Mouse (Mus musculus) Muller cell, postnatal 12 days (primary cell): ENCODE measurements at regions not wholly inside any gene's neighbourhood (a gene's known extent, or its start where the extent isn't known, plus 50 kb on each side); places are given as distances from the start of the nearest gene placed in this dataset.

Experiments used
- DNase-seq: peaks from one replicate; pipeline ENCODE4 v3.0.0-alpha.2; 2015; ENCODE audit errors: inconsistent ontology term

DNA sequence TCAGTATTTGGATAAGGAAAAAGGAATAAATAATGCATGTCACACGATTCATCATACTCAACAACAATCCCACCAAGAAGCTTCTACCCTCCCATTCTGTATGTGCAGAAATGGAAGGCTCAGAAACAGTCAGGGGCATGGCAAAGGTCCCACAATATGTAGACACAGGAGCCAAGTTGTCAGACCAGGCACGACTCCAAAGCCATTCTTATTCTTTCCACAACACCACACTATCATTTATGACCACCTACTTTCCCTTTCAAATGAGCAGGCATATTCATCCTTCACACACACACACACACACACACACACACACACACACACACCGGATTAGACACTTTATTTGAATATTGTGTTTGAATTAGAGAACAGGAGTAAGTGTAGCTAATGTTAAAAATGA lies 232.0 kb downstream of the Rab28 start:
- no peak for DNase-seq

DNA sequence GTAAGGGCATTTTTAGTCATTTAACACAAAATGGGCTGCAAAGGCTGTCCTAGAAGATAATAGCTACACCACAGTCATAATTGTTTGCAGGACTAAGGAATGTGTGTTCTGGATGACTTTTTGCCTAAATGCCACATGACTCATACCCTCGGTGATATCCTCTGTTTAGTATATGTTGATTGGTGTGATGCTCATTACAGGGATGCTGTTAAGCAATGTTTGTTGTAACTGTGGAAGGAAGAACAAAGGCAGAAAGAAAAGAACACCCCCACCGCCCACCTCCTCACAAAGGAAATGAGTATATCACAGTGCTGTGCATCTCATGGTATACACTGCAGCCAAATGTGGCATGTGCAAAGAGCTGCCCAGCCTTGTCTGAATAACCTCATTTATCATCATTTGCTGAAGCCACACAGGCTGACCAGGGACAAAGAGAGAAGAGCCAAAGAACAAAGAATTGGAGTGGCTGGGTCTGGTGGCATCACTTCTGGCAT lies 262.4 kb downstream of the Rab28 start:
- peak; percentile 69 for DNase-seq

DNA sequence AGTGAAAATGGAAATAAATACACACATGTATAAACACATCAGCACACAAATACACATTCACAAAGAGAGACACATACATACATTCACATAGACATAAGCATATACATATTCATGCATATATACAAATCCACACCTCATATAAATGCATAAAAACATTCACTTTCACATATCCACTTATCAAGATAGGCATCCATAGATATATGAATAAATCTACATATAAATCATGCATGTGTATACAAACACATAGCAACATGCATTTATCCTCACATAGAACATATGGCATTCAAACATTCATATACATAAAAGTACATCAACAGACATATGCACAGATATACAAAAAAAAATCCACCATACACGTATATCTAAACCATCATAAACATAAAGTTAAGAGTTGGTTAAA lies 266.9 kb downstream of the Rab28 start:
- DNase-seq, result no peak

DNA sequence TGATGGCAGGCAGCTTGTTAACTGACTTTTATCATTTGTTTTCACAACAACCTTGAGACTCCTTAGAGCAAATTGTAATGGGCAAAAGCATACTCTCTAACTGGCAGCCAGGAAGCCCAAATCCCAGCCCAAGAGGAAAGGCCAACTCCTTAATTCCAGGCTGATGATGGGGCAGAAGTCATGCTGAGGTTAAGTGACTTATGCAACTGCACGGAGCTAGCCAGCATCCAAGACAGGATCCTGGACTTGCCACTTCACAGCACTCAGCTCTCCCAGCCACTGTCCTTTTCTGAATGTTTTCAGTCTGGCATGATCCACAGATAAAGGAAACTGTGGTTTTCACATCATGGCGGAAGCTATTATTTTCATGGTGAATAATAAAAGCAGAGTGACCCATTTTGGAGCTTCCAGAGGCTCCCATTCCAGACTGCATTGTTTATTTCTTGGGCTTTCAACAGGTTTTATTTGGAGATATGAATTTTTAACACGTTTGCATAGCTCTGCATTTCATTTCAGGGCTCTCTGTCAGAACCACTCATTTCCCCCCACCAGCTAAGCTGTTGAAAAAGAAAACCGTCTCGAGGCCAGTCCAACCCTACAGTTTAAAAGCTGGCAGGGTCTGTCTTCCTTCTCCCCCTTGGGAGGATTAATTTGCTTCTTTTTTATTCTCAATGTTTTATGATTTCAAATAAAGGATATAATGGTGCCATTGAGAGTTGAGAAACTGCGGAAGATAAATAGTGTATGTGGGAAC lies 288.7 kb downstream of the Rab28 start:
- DNase-seq, result peak; percentile 52

DNA sequence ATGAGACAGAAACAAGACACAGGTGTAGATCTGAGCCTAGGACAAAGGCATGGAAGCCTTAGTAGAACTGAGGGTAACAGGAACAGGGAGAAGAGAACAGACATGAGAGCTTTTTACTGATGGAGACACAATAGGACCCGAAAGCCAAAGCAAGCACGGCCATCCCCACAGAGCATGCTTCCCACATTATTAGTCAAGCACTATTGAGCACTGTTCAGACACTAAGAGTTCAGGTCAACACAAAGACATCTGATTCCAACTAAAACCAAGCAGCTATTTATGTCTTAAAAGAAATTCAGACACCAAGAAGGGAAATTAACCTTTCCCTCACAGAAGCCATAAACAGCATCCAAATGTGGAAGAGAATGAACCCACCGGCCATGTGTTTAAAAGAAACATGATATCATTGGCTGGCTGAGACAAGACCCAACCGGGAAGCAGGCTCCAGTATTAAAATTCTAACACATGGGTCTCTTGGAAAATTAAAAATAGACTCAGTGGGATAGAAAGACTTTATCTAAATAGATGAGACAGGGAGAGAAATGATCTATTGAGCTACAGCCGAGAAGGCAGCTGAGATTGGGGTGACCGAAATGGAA lies 298.8 kb downstream of the Rab28 start:
- DNase-seq, result no peak

DNA sequence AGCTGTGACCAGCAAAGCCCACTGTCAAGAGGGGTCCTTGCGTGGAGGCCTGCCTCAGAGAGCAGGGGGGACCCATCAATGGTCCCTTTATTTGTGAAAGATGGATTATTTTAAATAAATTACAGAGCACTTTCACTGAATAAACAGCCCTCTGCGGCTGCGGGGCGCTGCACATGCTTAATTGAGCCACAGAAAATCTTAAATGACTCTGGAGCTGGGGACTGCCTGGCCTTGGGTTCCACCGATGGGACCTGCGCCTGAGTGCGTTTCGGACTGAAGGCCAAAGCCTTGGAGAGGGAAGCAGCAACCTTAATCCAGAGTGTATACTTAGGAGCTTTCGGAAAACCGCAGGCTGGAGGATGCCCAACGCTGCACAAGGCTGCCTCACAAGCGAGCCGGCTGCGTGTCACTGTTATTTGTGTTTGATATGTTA lies 315.1 kb downstream of the Rab28 start:
- no peak for DNase-seq

DNA sequence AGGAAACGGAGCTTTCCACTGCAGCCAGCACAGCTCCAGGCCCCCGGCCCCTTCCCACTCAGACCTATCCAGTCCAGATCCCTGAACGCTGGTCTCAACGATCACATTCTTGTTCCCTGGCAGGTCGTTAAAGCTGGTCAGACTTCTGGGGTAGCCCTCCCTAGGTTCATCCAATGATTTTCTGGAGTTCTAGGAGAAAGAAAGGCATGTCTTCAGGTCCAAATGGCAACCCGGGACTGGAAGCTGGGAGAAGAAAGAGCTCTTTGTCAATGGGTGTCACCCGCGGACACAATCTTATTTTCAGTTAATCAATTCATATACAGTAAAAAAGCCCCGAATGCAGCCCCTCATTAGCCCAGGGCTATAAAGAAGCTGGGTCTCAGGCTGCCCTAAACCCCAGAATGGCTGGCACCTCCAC lies 315.8 kb downstream of the Rab28 start:
- no peak for DNase-seq

DNA sequence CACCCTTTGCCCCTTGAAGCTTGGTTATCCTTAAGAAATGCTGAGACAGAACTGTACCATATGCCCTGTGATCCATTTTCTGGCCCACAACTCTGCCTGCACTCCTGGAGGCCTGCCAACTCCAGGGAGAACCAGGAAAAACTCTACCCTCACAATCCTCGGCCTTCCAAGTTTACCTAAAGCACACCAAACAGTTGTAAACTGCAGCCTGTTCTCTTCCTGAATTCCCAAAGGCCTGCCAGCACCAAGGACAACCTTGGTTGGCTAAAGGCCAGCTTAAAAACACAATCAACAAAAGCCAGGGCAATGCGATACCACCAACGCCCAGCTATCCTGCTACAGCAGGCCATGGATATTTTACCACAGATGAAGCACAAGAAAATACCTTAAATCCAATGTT lies 334.5 kb downstream of the Rab28 start:
- no peak for DNase-seq

DNA sequence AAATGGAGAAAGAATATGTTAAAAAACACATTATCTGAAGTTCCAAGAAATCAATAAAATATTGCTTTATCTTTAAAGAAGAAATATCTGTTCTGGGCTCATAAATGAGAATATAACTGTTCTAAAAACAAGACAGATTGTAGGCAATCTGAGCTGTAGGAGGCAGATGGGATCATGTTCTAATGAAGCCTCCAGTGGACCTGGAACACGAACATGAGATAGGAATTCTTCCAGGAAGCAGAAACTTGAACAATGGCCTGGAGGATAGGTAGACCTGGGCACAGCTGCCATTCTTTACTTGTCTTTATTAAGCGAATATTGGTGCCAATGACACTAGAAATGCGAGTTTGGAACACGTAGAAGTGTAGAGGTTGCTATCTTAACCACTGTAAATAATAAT lies 336.5 kb downstream of the Rab28 start:
- no peak for DNase-seq

DNA sequence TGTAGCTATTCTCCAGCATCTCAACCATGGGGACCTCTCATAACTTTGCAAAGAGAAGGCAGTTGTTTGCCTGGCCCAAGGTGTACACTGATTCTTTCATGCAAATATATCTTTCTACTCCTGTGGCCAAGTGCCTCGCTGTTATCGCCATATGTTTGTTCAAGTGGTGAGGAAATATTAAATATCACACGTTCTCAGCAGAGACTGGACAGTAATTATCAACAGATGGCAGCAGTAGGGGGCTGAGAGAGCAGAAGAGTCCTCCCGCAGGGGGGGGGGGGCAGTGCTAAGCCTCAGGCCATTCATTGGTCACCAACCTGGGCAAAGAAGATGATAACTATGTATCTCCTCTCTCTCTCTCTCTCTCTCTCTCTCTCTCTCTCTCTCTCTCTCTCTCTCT lies 337.6 kb downstream of the Rab28 start:
- no peak for DNase-seq

DNA sequence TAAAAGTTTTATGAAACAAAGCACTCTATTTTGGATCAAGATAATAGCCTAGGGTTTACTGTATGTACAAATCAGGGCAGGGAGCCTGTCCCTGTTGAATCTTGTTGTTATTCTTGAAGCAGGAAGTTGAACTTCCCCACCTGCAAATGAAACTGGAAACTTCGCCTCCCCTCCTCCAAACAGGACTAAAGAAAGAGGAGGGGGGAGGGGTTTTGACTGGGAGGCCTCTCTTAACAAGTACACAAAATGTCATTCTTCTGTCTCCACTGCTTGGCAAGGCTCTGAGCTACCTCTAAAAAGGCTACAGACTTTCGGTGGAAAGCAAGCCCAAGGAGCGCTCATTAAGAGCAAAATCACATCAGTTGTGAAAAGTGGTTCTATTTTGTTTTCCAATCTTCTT lies 338.1 kb downstream of the Rab28 start:
- no peak for DNase-seq

DNA sequence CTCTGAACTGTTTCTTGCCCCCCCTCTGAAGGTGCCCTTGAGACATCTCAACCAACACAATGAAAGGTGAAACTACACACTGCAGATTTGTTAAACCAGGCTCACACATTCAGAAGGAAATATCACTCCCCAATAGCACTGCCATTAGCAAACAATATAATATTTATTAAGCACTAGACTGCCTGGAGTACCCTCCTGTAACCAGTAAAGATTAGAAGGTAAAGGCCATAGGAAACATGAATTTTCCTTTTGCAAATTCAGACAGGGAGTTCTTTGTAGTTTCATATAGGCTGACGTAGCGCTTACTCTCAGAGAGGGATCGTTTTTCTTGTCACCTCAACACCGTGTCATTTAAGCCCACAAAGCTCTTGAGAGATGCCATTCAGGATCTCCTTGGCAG lies 342.1 kb downstream of the Rab28 start:
- no peak for DNase-seq

DNA sequence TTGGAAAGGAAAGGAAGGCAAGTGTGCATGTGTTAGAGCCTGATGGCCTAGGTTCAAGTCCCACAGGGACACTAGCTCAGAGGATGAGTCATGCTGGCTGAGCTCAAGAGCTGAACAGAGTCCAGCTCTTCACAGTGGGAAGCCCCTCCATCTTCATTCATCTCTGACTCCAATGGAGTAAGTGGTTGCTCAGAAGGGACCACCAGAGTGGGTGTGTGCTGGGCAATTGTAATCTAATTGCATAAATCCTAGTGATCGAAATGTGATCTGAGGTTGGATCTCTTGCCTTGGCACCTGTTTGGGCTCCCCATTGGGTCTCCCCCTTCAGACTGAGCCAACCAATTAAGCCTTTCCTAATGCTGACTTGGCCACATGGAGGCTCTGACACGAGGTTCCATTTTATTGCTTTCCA lies 359.5 kb downstream of the Rab28 start:
- peak; percentile 39 for DNase-seq

DNA sequence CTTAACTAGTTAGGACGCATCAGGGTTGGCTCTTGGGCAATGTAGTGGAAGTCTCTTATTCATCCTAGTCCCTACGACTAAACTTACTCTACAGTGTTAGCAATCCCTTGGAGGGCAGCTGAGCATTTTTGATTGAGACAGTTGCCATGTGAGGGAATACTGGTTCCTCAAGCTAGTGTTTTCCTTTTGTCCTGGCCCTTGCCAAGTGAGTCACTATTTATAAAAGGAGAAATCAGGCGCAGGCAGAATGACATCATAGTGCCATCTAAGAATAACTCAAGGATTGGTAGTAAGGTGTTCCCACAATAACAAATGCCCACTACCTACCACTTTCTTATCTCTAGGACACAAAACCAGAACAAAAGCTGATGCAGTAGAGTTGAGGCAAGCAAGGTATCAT lies 360.5 kb downstream of the Rab28 start:
- no peak for DNase-seq

DNA sequence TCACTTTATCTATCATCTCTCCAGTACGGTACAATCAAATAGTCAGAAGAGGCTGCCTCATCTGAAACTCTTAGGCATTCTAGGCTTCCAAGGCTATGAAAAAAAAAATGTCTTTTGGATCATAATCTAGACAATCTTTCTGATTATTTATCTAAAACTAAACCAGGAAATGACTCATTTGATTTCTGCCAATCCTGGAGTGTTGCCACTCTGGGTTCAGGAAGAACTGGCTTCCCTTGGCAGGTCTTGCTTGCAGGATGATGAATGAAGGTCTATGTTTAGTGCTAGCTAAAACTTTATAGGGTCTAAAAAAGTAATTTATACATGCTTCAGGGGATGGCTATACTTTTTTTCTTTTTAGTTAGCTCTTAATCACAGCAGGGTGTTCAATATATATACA lies 367.4 kb downstream of the Rab28 start:
- no peak for DNase-seq

DNA sequence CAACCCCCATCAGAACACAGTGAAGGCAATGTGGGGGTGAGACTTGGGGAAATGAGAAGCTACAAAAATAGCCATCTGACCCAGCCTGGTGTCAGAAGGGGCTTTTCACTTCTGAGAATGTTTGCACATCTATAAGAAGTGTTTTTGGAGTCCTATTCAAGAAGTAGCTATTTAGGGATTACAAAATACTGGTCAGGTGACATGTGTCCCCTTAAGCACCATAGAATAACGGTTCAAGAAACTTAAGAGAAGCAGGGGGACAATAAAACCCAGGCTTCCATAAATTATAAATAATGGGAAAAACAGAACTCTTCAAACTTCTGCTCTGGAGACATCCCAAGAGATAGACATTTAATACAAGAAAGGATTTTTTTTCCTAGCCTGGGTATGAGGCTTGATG lies 411.5 kb downstream of the Rab28 start:
- no peak for DNase-seq

DNA sequence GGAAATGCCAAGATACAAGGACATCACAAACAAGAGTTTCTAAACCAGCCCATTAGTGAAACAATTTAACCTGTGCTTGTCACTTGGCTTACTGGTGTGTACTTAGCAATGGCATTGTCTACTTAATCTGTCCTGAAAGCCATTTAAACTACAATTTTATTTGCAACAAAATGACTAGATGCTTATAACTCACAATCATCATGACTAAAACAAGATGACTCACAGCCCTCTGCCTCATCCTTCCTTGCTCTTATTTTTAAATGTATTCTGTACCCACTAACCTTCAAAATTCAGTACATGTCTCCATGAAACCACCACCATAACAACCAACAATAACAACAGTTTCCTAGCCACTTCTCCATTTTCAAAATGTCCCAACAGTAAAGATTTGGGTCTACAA lies 441.2 kb downstream of the Rab28 start:
- DNase-seq, result no peak

DNA sequence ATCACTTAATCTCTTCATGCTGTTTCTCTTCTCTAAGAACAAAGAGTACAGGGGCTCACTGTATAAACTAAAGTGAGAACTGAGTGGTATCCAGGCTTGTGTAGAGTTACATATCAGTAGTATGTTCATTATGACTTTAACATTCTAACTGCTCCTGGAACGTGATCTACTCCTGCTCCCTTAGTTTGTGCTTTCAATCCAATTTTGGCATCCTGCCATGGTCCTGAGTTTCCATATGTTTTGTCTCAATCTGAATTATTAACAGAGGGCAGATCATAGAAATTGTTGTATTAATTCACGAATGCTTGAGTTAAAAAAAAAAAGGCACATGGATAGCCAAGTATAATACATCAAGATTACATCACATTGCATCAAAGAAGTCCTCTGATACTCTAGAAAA lies 441.6 kb downstream of the Rab28 start:
- DNase-seq, result no peak

DNA sequence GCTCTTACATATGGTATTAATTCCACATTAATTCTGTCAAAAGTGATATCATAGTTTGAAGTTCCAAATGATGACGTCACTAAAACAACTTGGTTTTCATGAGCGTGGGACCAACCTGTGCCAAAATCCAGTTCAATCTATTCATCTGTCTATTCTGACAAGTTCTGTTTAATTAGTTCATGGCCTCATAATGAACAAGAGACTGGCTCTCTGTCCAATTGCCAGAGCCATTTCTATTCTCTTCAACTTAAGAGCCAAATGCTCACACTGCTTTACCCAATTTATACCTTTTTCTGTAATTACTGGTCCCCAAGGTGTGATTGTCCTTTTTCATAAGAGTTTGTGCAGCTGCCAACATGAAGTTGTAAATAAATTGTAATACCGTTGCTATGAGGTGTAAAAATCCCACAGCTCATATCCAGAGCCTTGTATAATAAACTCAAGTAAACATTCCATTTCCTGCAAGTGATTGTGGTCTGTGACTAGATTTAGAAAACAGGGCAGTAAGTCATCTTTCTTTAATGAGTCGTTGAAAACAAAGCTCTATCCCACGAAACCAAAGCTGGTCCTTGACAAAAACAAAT lies 446.2 kb downstream of the Rab28 start:
- DNase-seq, result peak; percentile 28
